Mouse (Mus musculus): ENCODE measurements at regions not wholly inside any gene's neighbourhood (a gene's known extent, or its start where the extent isn't known, plus 50 kb on each side); places are given as distances from the start of the nearest gene placed in this dataset.

GRCm38 (mm10) chr5:91282969-91283368 is 119.8 kb downstream of the Btc start:
- TF ChIP-seq POLR2A (IDR thresholded peaks at IDR 0.05; ENCODE audit: control insufficient read depth, extremely low read depth, insufficient read depth, low read length, poor library complexity) (no peak), CTCF (IDR thresholded peaks at IDR 0.05; ENCODE audit: borderline replicate concordance, control insufficient read depth, extremely low read depth, insufficient read depth, low read length, poor library complexity) (no peak)

Measured in thymus, adult 2 months (tissue).